Mouse (Mus musculus): ENCODE results near the gene Gadd45a. TPM values are rescaled to one million over a fixed set of nuclear protein-coding genes. Genes with fewer than 3 reads are reported as not detected.
"Not testable (repeated sequence)": the region's sequence is repeated elsewhere in the genome, so short reads cannot be mapped to it uniquely, and the experiment has no call there.

The Gadd45a gene
- total and polyA plus RNA-seq, 2 experiments from 2014 or later: 7.9 to 16.9 TPM

DNA sequence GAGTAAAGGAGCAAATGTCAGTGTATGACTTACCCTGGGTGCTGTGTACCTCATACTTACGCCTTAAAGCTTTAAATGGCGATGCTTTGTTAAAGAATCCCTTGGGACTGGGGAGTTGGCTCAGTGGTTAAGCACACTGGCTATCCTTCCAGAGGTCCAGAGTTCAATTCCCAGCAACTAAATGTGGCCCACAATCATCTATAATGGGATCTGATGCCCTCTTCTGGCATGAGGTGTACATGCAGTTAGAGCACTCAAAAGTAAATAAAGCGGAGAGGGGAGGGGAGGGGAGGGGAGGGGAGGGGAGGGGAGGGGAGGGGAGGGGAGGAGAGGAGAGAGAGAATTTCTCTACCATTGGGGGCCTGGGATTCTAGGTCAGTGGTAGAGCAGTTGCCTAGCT is 1.7 kb upstream of the Gadd45a start:
- Histone ChIP-seq H3K27ac (no peak overlapping the region), H3K9ac (replicated peaks; ENCODE audit: low read length) (no peak overlapping the region), H3K4me1 (ENCODE audit: insufficient read depth, low read length) (peaks cover 9% of the 10 kb centered on the region; the same call in 1 of the 2 replicates), H3K4me3 (ENCODE audit: low read length) (no peak overlapping the region), H3K27me3 (ENCODE audit: insufficient read depth, low read length) (no peaks in the 10 kb centered on the region), H3K4me2 (ENCODE audit: low read depth, low read length) (no peak overlapping the region), H3K9me3 (ENCODE audit: low read length) (no peaks in the 10 kb centered on the region), H3K36me3 (ENCODE audit: insufficient read depth, low read length) (no peaks in the 10 kb centered on the region)
- no peak for TF ChIP-seq CTCF (IDR thresholded peaks at IDR 0.05; ENCODE audit: low read depth)
- 98% methylated on average over 2 of the region's 3 CpGs for WGBS
- ATAC-seq: no peak
- DNase-seq (ENCODE audit: low spot score): no peak

DNA sequence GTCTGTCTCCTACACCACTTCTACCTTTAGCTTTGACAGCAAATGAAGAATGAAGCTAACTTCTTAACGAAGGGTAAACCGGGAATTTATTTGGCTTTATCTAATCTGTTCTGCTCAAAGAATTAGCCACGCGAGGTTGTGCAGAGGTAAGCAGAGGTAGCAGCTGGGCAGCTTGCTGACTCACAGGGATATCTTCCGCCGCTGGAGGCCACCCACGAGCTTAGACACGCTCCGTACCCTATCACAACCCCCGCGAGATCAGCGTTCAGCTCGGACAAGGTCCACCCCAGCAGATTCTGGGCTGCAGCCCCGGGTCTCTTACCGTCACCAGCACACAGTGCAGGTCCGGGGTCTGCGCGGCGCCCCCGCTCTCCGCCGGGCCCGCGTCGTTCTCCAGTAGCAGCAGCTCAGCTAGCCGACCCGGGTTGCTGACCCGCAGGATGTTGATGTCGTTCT is 873 bp downstream of the Gadd45a start:
- TF ChIP-seq CTCF (IDR thresholded peaks at IDR 0.05; ENCODE audit: low read depth): peak; percentile 76
- H3K27ac ChIP-seq: peak overlapping the region; percentile 92
- no peaks in the 10 kb centered on the region for H3K36me3 ChIP-seq (ENCODE audit: insufficient read depth, low read length)
- peak; percentile 85 for ATAC-seq
- peak overlapping the region; percentile 77 for H3K4me2 ChIP-seq (ENCODE audit: low read depth, low read length)
- H3K9ac ChIP-seq (replicated peaks; ENCODE audit: low read length): peak overlapping the region; percentile 85
- H3K9me3 ChIP-seq (ENCODE audit: low read length): no peaks in the 10 kb centered on the region
- peak; percentile 91 for DNase-seq (ENCODE audit: low spot score)
- WGBS: under 1% methylated on average over 29 of the region's 29 CpGs
- H3K27me3 ChIP-seq (ENCODE audit: insufficient read depth, low read length): no peaks in the 10 kb centered on the region
- peaks cover 9% of the 10 kb centered on the region; the same call in 1 of the 2 replicates for H3K4me1 ChIP-seq (ENCODE audit: insufficient read depth, low read length)
- H3K4me3 ChIP-seq (ENCODE audit: low read length): peak overlapping the region; percentile 86

DNA sequence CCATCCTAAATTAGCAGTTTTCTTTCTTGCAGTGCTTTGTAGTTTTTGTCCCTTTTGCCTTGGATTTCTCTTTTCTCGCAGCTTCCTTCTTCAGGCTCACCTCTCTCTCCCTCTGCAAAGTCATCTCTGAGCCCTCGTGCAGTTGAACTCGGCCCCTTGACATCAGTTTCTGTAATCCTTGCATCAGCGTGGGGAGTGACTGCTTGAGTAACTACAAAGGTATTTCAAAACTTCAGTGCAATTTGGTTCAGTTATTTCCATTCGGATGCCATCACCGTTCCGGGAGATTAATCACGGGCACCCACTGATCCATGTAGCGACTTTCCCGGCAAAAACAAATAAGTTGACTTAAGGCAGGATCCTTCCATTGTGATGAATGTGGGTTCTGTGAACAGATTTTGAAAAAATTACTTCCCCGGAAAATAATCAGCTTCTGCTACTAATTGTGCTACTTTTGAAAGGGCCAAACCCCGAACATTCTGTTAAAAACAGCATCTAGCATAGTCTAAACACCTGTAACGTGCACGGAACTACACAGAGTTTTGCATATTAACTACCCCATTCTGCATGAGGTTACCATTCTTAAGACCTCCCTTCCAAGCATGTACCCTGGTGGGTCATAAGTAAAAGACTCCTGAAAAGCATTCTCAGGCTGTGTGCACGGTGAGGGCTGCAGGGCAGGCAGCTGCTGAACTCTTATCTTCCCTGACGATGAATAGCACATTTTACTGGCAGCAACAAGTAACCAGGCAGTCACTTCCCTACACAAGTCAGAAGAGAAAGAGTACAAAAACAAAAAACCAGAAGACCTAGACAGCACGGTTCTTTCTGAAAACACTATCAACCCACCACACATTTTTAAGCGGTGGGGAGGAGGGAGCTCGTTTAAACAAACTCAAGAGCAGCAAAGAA is 1.6 kb downstream of the Gadd45a start:
- Histone ChIP-seq H3K9ac (replicated peaks; ENCODE audit: low read length) (peak overlapping the region; percentile 85), H3K27me3 (ENCODE audit: insufficient read depth, low read length) (no peaks in the 10 kb centered on the region), H3K4me2 (ENCODE audit: low read depth, low read length) (peak overlapping the region; percentile 77), H3K36me3 (ENCODE audit: insufficient read depth, low read length) (no peaks in the 10 kb centered on the region), H3K27ac (peak overlapping the region; percentile 26; the same call in 1 of the 2 replicates), H3K9me3 (ENCODE audit: low read length) (no peaks in the 10 kb centered on the region), H3K4me1 (ENCODE audit: insufficient read depth, low read length) (peaks cover 9% of the 10 kb centered on the region; the same call in 1 of the 2 replicates), H3K4me3 (ENCODE audit: low read length) (peak overlapping the region; percentile 86)
- 10% methylated on average over 19 of the region's 19 CpGs for WGBS
- DNase-seq (ENCODE audit: low spot score) (no peak), ATAC-seq (no peak)
- no peak for TF ChIP-seq CTCF (IDR thresholded peaks at IDR 0.05; ENCODE audit: low read depth)

DNA sequence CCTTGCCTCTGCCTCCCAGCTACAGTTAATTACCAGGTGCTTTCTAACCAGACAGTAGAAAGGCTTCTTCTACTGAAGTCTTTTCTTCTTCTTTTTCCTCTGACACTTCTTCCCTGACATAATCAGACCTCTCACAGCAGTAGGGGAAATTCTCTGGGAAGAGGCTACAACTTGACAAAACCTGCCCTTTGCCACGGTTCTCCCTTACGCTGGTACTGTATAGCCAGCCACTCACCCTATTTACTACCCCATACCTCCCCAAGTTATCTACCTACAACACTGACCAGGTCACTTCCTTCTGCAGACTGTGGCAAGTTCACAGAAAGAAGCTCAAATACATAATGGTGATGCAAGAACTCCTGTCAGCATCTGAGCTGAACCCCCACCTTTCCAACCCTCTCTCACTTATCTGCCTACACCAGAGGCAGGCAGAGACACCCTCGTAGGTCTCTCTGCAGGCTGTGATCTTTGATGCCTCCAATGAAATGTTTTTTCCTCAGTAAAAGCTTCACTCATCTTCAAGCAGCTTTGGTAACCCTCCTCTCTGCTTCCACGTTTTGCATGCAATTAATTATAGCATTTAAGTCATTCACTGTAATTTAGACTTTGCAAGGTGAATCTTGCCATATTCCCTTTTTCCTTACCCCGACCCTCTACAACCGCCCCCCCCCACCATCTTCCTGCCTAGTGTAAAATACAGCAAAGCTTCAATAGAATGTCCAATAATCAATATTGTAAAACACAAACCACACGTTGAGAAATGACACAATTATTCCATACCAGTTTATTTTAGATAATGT is 2.7 kb downstream of the Gadd45a start:
- Histone ChIP-seq H3K27me3 (ENCODE audit: insufficient read depth, low read length) (no peaks in the 10 kb centered on the region), H3K9me3 (ENCODE audit: low read length) (no peaks in the 10 kb centered on the region), H3K4me2 (ENCODE audit: low read depth, low read length) (peak overlapping the region; percentile 37), H3K4me1 (ENCODE audit: insufficient read depth, low read length) (peaks cover 9% of the 10 kb centered on the region; the same call in 1 of the 2 replicates), H3K27ac (no peak overlapping the region), H3K4me3 (ENCODE audit: low read length) (no peak overlapping the region; the same call in 1 of the 2 replicates), H3K9ac (replicated peaks; ENCODE audit: low read length) (0 out of 2 replicates have a peak overlapping the region, but pooled peaks have one; percentile 17), H3K36me3 (ENCODE audit: insufficient read depth, low read length) (no peaks in the 10 kb centered on the region)
- WGBS: 65% methylated on average over 7 of the region's 7 CpGs
- TF ChIP-seq CTCF (IDR thresholded peaks at IDR 0.05; ENCODE audit: low read depth): no peak
- DNase-seq (ENCODE audit: low spot score) (no peak), ATAC-seq (no peak)

DNA sequence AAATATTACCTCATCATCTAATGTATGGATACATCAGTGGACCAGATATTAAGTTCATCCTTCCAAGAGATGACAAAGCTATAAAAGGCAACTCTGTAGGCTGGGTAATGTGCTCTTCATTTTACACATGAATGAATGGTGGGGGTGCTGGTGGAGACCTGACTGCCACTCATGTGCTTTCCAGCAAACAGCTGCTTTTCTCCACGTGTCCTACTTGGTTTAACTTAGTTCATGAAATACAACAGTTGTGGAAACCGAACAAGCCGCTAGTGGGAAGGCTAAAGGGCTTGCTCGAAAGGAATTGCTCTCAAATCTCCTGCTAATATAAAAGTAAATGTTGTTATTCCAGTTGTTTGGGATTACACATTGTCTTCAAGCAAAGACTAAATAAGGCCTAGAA is 3.7 kb downstream of the Gadd45a start:
- no peak for DNase-seq (ENCODE audit: low spot score)
- TF ChIP-seq CTCF (IDR thresholded peaks at IDR 0.05; ENCODE audit: low read depth): no peak
- Histone ChIP-seq H3K4me1 (ENCODE audit: insufficient read depth, low read length) (peaks cover 9% of the 10 kb centered on the region; the same call in 1 of the 2 replicates), H3K9ac (replicated peaks; ENCODE audit: low read length) (no peak overlapping the region), H3K27ac (no peak overlapping the region), H3K4me2 (ENCODE audit: low read depth, low read length) (no peak overlapping the region), H3K36me3 (ENCODE audit: insufficient read depth, low read length) (no peaks in the 10 kb centered on the region), H3K27me3 (ENCODE audit: insufficient read depth, low read length) (no peaks in the 10 kb centered on the region), H3K9me3 (ENCODE audit: low read length) (no peaks in the 10 kb centered on the region), H3K4me3 (ENCODE audit: low read length) (no peak overlapping the region)
- ATAC-seq: no peak
- 75% methylated on average over 4 of the region's 4 CpGs for WGBS

DNA sequence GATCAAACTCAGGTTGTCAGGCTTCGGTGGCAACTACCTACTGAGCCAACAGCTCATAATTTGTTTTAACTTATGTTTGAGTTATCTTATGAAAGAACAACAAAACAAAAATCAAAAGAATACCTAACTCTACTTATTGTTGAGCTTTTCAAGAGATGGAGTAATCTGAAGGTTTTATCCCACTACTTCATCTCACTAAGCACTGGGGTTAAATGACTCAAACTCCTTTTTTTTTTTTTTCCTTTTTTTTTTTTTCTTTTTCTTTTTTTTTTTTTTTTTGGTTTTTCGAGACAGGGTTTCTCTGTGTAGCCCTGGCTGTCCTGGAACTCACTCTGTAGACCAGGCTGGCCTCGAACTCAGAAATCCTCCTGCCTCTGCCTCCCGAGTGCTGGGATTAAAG is 4.3 kb downstream of the Gadd45a start:
- H3K27ac ChIP-seq; H3K9me3 ChIP-seq (ENCODE audit: low read length); ATAC-seq; H3K36me3 ChIP-seq (ENCODE audit: insufficient read depth, low read length); H3K9ac ChIP-seq (replicated peaks; ENCODE audit: low read length); H3K27me3 ChIP-seq (ENCODE audit: insufficient read depth, low read length); DNase-seq (ENCODE audit: low spot score); H3K4me2 ChIP-seq (ENCODE audit: low read depth, low read length); H3K4me1 ChIP-seq (ENCODE audit: insufficient read depth, low read length); H3K4me3 ChIP-seq (ENCODE audit: low read length): not testable (repeated sequence)
- 83% methylated on average over 4 of the region's 4 CpGs for WGBS

GRCm38 (mm10) chr6:67032551-67032950 is 4.7 kb downstream of the Gadd45a start:
- not testable (repeated sequence) for H3K9me3 ChIP-seq (ENCODE audit: low read length); ATAC-seq; H3K36me3 ChIP-seq (ENCODE audit: insufficient read depth, low read length); H3K4me3 ChIP-seq (ENCODE audit: low read length); DNase-seq (ENCODE audit: low spot score); H3K27ac ChIP-seq; H3K4me2 ChIP-seq (ENCODE audit: low read depth, low read length); H3K27me3 ChIP-seq (ENCODE audit: insufficient read depth, low read length); H3K4me1 ChIP-seq (ENCODE audit: insufficient read depth, low read length); H3K9ac ChIP-seq (replicated peaks; ENCODE audit: low read length)
